Mouse (Mus musculus): ENCODE results near the gene Mlip. TPM values are rescaled to one million over a fixed set of nuclear protein-coding genes. Genes with fewer than 3 reads are reported as not detected.

The Mlip gene
- polyA plus RNA-seq, 1 experiment from 2014 or later = 1.3 TPM

GRCm38 (mm10) chr9:77272727-77273126 lies 80.0 kb downstream of the Mlip start:
- ATAC-seq (ENCODE audit: insufficient number of reproducible peaks, low FRiP score, low TSS enrichment, low read depth) = no peak
- H3K36me3 ChIP-seq = no peaks in the 10 kb centered on the region
- H3K9ac ChIP-seq = no peak overlapping the region
- WGBS = 85% methylated on average over 4 of the region's 4 CpGs
- no peaks in the 10 kb centered on the region for H3K27me3 ChIP-seq
- H3K27ac ChIP-seq = no peak overlapping the region
- H3K4me1 ChIP-seq = no peaks in the 10 kb centered on the region
- H3K4me2 ChIP-seq = no peak overlapping the region
- H3K4me3 ChIP-seq = no peak overlapping the region
- H3K9me3 ChIP-seq = no peaks in the 10 kb centered on the region

- WGBS = 84% methylated on average over 4 of the region's 4 CpGs
- H3K4me1 ChIP-seq = no peaks in the 10 kb centered on the region
- no peak overlapping the region for H3K27ac ChIP-seq
- no peaks in the 10 kb centered on the region for H3K36me3 ChIP-seq
- H3K27me3 ChIP-seq = no peaks in the 10 kb centered on the region
- no peak for ATAC-seq (ENCODE audit: insufficient number of reproducible peaks, low FRiP score, low TSS enrichment, low read depth)
- H3K4me2 ChIP-seq = no peak overlapping the region
- no peak overlapping the region for H3K4me3 ChIP-seq
- no peaks in the 10 kb centered on the region for H3K9me3 ChIP-seq
- H3K9ac ChIP-seq = no peak overlapping the region
Observed at GRCm38 (mm10) chr9:77265268-77266017, 87.3 kb downstream of the Mlip start.

DNA sequence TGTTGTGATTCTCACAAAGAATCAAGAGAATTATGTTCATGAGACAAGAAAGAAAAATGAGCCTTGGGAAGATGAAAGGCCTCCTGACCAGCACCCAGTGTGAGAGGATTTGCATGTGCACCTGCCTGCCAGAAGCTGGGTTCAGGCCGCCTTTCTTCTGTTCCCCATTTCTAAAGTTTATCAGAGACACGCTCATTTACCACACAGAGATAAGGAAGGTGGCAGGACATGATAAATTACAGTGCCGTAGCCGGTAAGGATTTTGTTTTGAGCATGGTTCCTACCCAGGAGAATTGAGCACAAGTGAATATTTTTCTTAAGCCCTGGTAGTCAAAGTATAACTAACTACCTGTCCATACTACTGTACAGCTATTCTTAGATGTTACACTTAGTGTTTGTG lies 93.7 kb downstream of the Mlip start:
- Histone ChIP-seq H3K4me1 (no peaks in the 10 kb centered on the region), H3K27me3 (no peaks in the 10 kb centered on the region), H3K9ac (no peak overlapping the region), H3K4me3 (no peak overlapping the region), H3K9me3 (no peaks in the 10 kb centered on the region), H3K36me3 (no peaks in the 10 kb centered on the region), H3K27ac (no peak overlapping the region), H3K4me2 (no peak overlapping the region)
- ATAC-seq (ENCODE audit: insufficient number of reproducible peaks, low FRiP score, low TSS enrichment, low read depth) = no peak
- 54% methylated on average over 4 of the region's 4 CpGs for WGBS

DNA sequence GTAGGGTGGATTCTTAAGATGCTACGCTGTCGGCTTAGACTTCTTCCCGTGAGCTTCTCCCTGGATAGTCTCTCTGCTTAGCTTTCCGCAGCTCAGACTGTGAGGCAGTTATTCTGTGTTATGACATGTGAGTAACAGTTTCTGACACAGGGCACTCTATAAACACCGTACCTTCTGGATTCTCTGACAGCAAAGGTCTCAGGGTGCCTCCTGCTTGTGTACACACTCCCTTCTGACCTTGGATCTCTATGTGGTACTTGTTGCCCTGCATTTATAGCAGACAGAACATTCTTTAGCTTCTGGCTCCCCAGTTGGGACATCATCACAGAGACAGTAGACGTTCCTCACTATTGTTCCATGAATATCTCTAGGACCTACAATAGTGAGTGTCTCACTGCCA lies 94.5 kb downstream of the Mlip start:
- ATAC-seq (ENCODE audit: insufficient number of reproducible peaks, low FRiP score, low TSS enrichment, low read depth) = no peak
- Histone ChIP-seq H3K36me3 (no peaks in the 10 kb centered on the region), H3K4me3 (no peak overlapping the region), H3K4me2 (no peak overlapping the region), H3K27me3 (no peaks in the 10 kb centered on the region), H3K9ac (no peak overlapping the region), H3K4me1 (no peaks in the 10 kb centered on the region), H3K27ac (no peak overlapping the region), H3K9me3 (no peaks in the 10 kb centered on the region)
- 90% methylated on average over 6 of the region's 6 CpGs for WGBS

GRCm38 (mm10) chr9:77254514-77254913 lies 98.3 kb downstream of the Mlip start:
- no peak for ATAC-seq (ENCODE audit: insufficient number of reproducible peaks, low FRiP score, low TSS enrichment, low read depth)
- no peak overlapping the region for H3K27ac ChIP-seq

GRCm38 (mm10) chr9:77252761-77253160 lies 100.0 kb downstream of the Mlip start:
- no peaks in the 10 kb centered on the region for H3K9me3 ChIP-seq
- no peak overlapping the region for H3K9ac ChIP-seq
- no peaks in the 10 kb centered on the region for H3K36me3 ChIP-seq
- H3K27ac ChIP-seq = no peak overlapping the region
- H3K4me2 ChIP-seq = no peak overlapping the region
- no peaks in the 10 kb centered on the region for H3K27me3 ChIP-seq
- H3K4me1 ChIP-seq = no peaks in the 10 kb centered on the region
- no peak overlapping the region for H3K4me3 ChIP-seq
- no peak for ATAC-seq (ENCODE audit: insufficient number of reproducible peaks, low FRiP score, low TSS enrichment, low read depth)
- WGBS = 80% methylated on average over 4 of the region's 4 CpGs

More at GRCm38 (mm10) chr9:77254514-77254913, 98.3 kb downstream of the Mlip start:
- WGBS = 84% methylated on average over 3 of the region's 3 CpGs
- Histone ChIP-seq H3K9ac (no peak overlapping the region), H3K27me3 (no peaks in the 10 kb centered on the region), H3K9me3 (no peaks in the 10 kb centered on the region), H3K4me2 (no peak overlapping the region), H3K4me3 (no peak overlapping the region), H3K36me3 (no peaks in the 10 kb centered on the region), H3K4me1 (no peaks in the 10 kb centered on the region)

DNA sequence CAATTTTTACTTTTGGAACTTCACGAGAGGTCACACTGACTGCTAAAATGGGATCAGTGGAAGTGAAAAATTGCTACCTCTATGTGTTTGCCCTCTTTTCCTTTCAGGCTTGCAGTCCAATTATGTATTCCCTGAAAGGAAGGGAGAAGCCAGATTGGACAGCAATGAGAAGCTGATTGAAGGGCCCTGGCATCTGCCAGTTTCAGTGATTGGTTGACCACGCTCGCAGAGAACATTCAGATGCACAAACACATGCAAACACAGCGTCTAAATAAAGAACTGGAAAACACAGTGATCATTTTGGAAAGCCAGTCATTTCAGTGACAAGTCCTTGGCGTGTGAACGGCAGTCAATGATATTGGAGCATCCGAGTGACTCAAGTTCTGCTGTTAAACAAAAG lies 100.6 kb downstream of the Mlip start:
- no peak for ATAC-seq (ENCODE audit: insufficient number of reproducible peaks, low FRiP score, low TSS enrichment, low read depth)
- Histone ChIP-seq H3K9me3 (no peaks in the 10 kb centered on the region), H3K4me3 (no peak overlapping the region), H3K4me2 (no peak overlapping the region), H3K4me1 (no peaks in the 10 kb centered on the region), H3K27me3 (no peaks in the 10 kb centered on the region), H3K36me3 (no peaks in the 10 kb centered on the region), H3K27ac (no peak overlapping the region), H3K9ac (no peak overlapping the region)
- WGBS = 75% methylated on average over 7 of the region's 7 CpGs

DNA sequence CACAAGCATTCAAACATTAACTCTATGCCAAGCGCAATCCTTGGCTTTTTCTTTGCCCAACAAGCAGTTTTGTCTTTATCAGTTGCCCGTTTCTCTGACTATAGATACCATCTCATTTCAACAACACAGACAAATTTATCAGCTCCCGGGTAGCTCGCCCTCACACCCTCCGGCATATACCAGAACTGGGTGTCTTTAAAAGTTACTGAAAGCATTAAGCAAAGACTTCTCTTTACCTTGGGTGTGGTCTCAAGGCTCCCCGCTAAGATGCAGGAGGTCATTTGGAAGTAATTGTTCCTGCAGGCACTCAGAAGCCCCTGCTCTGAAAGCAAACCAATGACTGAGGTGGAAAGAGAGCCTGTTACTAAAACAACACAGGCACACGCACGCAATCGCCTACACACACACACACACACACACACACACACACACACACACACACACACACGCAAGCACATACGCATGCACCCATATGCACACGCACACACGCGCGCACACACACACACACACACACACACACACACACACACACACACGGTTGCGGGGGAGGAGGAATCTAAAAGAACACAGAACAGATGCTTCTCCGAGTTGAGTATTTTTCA lies 101.2 kb downstream of the Mlip start:
- WGBS = 78% methylated on average over 18 of the region's 18 CpGs
- Histone ChIP-seq H3K27ac (no peak overlapping the region), H3K4me1 (no peaks in the 10 kb centered on the region), H3K27me3 (no peaks in the 10 kb centered on the region), H3K36me3 (no peaks in the 10 kb centered on the region), H3K9me3 (no peaks in the 10 kb centered on the region), H3K4me2 (no peak overlapping the region), H3K4me3 (no peak overlapping the region), H3K9ac (no peak overlapping the region)
- no peak for ATAC-seq (ENCODE audit: insufficient number of reproducible peaks, low FRiP score, low TSS enrichment, low read depth)

DNA sequence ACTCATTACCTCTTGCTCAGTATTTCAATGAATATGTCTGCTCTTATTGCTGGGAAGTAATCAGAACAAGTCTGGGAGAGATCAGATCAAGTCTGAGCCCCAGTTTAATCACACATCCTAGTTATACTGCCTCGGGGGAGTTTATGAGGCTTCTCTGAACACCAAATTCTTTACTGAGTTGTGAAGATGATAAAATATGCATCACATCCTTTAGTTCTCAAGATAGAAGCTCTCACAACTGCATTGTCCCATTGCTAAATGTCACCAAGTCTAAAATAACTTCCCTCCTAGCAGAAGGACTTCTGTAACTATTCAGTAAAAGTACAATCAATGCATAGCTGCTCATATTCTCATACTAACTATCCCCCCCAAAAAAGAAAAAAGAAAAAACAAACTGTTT lies 154.5 kb downstream of the Mlip start:
- no peaks in the 10 kb centered on the region for H3K4me1 ChIP-seq
- no peaks in the 10 kb centered on the region for H3K36me3 ChIP-seq
- H3K27ac ChIP-seq = no peak overlapping the region
- no peaks in the 10 kb centered on the region for H3K9me3 ChIP-seq
- no peak overlapping the region for H3K4me2 ChIP-seq
- 26% methylated on average over 1 of the region's 1 CpGs for WGBS
- H3K27me3 ChIP-seq = no peaks in the 10 kb centered on the region
- ATAC-seq (ENCODE audit: insufficient number of reproducible peaks, low FRiP score, low TSS enrichment, low read depth) = no peak
- no peak overlapping the region for H3K9ac ChIP-seq
- no peak overlapping the region for H3K4me3 ChIP-seq

DNA sequence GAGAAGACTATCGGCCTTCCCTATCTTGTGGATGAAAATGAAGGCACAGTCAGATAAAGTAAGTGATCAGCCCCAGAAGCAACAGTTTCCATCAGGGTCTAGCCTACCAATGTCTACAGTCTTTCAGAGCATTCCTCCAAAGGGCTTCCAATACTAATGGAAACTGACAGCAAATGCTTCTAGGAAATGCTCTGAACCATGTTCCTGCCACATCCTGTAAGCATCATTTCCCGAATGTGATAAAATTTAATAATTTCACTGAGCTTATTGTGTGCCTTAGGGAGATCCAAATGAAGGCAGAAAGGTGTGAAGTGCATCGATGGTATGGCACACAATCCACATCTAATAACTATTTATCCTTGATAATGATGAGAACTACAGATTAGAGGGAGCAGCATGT lies 173.3 kb downstream of the Mlip start:
- Histone ChIP-seq H3K27ac (no peak overlapping the region), H3K36me3 (no peaks in the 10 kb centered on the region), H3K4me3 (no peak overlapping the region), H3K9me3 (no peaks in the 10 kb centered on the region), H3K4me2 (no peak overlapping the region), H3K4me1 (no peaks in the 10 kb centered on the region), H3K9ac (no peak overlapping the region), H3K27me3 (no peaks in the 10 kb centered on the region)
- WGBS = 86% methylated on average over 3 of the region's 3 CpGs
- no peak for ATAC-seq (ENCODE audit: insufficient number of reproducible peaks, low FRiP score, low TSS enrichment, low read depth)

DNA sequence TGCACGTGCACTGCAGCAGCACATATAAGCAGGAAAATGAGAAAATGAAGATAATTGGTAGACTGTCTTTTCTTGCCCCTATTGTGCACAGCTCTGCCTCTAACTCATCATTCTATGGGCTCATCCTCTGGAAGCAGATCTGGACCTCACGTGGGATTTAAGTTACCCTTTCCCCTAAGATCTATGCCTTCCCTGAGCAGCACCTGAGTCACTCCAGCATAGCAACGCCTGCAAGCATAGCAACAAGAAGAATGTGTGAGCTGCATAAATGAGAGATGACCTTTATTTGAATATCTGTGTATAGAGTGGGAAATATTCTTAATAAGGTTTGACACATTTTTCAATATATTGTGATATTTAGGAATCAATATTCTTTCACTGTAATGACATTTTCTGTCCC lies 176.9 kb downstream of the Mlip start:
- Histone ChIP-seq H3K9ac (no peak overlapping the region), H3K27ac (no peak overlapping the region), H3K9me3 (no peaks in the 10 kb centered on the region), H3K27me3 (no peaks in the 10 kb centered on the region), H3K4me1 (no peaks in the 10 kb centered on the region), H3K36me3 (no peaks in the 10 kb centered on the region), H3K4me3 (no peak overlapping the region), H3K4me2 (no peak overlapping the region)
- no peak for ATAC-seq (ENCODE audit: insufficient number of reproducible peaks, low FRiP score, low TSS enrichment, low read depth)
- 80% methylated on average over 3 of the region's 3 CpGs for WGBS

DNA sequence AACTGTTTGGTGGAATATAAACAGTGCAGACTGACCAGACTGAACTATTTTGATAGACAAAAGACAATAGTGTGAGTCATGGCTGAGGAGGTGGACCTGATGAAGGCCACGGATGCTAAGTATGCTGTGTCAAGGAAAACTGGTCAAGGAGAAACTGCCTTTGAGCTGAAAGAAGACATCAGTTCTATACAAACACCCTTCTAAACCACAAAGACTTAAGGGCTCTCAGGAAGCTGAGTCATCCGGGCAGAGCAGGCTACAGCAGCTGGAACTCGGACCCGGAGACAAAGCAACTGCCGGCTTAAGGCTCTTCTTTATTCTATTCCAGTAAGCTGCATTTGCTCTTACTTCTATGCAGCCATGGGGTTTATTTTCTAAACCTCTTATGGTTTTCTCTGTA lies 180.7 kb downstream of the Mlip start:
- Histone ChIP-seq H3K9ac (no peak overlapping the region), H3K27me3 (no peaks in the 10 kb centered on the region), H3K9me3 (no peaks in the 10 kb centered on the region), H3K27ac (no peak overlapping the region), H3K4me3 (no peak overlapping the region), H3K4me1 (no peaks in the 10 kb centered on the region), H3K4me2 (no peak overlapping the region), H3K36me3 (no peaks in the 10 kb centered on the region)
- WGBS = 79% methylated on average over 5 of the region's 5 CpGs
- no peak for ATAC-seq (ENCODE audit: insufficient number of reproducible peaks, low FRiP score, low TSS enrichment, low read depth)
